Mouse (Mus musculus) adrenal gland, postnatal 10 days (tissue): ENCODE measurements around the gene Lca5l. TPM values are rescaled to one million over a fixed set of nuclear protein-coding genes. Genes with fewer than 3 reads are reported as not detected.

Source experiments
- DNase-seq: peaks from one replicate; pipeline ENCODE4 v3.0.0; 2021; ENCODE audit warnings: mixed read lengths
- long read RNA-seq, 2 experiments: library from polyadenylated mRNA; stranded (forward); transcript quantifications; one replicate each; pipeline ENCODE4 v2.0.0; 2021
- total RNA-seq, 2 experiments: library from RNA; stranded (reverse); gene quantifications; 2 replicates each; pipeline ENCODE4 v1.2.3; 2021

The Lca5l gene
- total RNA-seq: 1 to 10 TPM in 1 of 2 experiments, under 1 TPM in 1; 0.78 to 2.0 TPM
- long read RNA-seq, experiment 1, partial matches to known transcripts: 0 of 2 reads
- long read RNA-seq, experiment 1, other reads (novel, unspliced or antisense): 2 of 2 reads
- long read RNA-seq, experiment 2, partial matches to known transcripts: 0 of 1 reads
- long read RNA-seq, experiment 2, other reads (novel, unspliced or antisense): 1 of 1 reads

GRCm38 (mm10) chr16:96191531-96192506 is at the start of gene Lca5l:
Gene Lca5l (minus strand): TSS chr16:96192271.
- DNase-seq: peak; percentile 100

DNA sequence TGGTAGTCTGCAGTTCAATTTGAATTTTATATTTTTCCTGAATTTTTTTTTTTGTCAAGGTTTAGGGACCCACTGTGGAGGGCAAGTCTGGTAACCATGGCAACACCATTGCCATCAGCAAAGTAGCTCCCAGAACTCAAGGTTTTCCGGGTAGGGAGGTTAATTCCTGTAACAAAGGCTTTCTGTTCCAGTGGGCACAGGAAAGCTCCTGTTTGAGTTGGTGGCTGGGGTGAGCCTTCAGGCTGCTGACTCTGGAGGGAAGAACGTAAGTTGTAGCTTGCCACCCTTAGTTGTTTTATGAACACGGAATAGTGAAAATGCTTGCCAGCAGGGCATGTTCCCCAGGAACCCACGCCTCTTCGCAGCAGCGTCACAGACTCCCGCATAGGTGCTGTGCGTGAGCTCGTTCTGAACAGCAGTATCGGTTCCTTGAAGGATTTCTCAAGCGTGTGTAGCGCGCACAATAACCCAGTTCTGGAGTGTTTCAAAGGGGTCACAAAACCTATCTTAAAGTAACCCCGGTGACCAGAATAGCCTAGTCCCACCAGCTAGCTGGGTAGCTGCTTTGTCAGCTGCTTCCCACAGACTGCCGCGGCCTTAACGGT is 43.4 kb upstream of the Lca5l start, which contains the start of gene B3galt5:
Gene B3galt5, plus strand, starts transcription at position 436 of the 605 bp plus-strand sequence.
- no peak for DNase-seq

- DNase-seq: no peak
Observed at GRCm38 (mm10) chr16:96233996-96234395, 41.9 kb upstream of the Lca5l start.

DNA sequence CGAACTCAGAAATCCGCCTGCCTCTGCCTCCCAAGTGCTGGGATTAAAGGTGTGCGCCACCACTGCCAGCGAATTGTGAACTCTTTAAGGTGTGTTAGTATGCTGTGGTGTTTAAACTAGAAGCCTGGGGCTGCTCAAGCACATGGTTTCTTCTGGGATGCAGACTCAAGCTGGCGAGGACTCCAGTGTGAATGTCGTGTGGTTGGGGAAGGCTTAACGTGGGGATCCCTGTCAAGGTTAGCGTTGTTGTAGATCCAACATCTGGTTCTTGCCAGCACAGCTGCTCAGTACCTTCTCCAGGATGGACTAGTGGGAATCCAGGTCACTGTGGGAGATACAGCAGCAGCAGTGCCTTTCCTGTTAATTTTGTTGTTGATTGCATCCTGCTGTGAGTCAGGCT is 39.9 kb upstream of the Lca5l start:
- no peak for DNase-seq

DNA sequence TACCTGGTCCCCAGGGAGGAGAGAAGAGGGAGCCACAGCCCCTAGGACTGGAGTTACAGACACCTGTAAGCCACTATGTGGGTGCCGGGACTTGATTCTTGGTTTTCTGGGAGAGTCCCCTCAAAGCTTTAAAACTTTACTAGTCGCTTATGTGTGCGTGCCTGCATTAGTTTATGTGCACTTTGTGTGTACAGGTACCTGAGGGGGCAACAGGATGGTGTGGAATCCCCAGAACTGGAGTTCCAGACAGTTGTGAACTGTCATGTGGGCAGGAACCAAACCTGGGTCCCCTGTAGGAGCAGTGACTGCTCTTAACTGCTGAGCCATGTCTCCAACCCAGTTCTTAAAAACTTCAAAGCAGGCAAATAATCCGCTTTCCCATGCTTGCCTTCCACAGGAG is 39.2 kb upstream of the Lca5l start:
- DNase-seq: no peak

- DNase-seq: peak; percentile 88
Observed at GRCm38 (mm10) chr16:96230411-96230810, 38.3 kb upstream of the Lca5l start.

- no peak for DNase-seq
Observed at GRCm38 (mm10) chr16:96229044-96229555, 37.0 kb upstream of the Lca5l start.

- DNase-seq: no peak
Observed at GRCm38 (mm10) chr16:96228438-96228837, 36.4 kb upstream of the Lca5l start.

DNA sequence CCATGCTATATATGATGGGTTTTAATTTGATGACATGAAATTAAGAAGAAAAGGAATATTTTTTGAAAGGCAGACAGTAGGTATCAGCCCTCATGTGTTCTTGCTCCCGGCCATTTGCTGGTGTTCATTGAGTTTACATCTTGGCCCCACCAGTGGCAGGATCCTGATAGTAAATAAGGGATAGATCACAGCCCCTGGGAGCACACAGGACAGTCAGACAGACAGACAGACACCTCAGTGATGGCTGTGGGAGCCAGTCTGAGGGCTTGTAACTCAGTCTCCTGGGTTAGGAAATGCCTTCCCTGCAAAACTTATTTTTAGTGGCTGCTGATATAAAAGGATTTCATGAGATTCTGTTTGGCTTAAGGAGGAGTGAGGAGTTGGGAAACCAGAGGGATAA is 30.4 kb upstream of the Lca5l start:
- no peak for DNase-seq

DNA sequence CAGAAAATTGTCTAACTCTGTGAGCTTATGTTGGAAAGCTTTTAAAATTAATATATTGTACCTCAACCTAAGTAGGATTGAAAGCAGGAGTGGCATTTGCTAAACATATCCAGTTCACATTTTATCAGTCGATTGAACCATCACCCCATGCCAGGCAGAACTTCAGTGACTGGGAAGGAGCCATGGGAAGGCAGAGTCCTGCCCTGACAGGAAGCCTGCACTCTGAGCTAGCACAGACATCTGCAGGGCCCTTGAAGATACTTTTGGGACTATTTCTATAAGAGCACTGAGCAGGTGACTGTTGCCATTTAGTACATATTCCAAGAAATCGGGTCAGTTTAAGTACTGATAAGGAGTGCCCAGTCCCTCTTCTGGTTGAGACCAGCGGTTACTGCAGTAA is 29.9 kb upstream of the Lca5l start:
- no peak for DNase-seq

DNA sequence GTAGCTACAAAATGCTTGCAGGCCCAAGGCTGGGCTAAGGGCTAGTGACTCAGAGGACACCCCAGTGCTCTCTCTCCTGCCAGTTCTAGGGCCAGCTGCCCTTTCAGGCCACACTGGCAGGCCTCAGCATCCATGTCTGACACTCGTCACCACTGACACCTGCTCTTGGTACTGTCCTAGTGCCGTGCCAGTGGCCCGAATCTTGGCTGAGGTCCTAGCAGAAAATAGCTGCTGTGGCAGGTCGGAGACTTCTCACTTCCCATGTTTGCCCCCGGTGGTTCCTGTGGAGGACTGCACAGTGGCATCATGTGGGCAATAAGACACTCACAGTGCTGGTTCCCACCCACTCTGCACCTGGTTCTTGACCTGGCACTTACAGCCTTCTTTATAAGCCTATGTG is 29.4 kb upstream of the Lca5l start:
- DNase-seq: no peak

DNA sequence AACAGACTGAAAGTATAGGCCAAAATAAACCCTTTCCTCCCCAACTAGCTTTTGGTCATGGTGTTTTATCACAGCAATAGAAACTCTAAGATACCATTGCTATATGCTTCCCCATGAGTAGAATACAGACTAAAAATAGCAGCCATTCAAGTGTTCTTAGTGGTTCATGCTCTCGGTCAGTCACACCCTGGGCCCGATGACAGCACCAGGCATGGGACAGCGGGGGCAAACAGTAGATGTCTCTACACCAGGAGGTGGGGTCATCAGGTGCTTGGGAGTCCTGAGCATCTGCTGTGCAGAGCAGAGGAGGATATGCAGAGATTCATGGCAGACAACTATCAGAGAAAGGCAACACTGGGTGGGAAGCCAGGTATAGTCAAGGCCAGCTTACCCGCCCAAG is 21.0 kb upstream of the Lca5l start:
- DNase-seq: no peak

- DNase-seq: no peak
Observed at GRCm38 (mm10) chr16:96210856-96211255, 18.8 kb upstream of the Lca5l start.

DNA sequence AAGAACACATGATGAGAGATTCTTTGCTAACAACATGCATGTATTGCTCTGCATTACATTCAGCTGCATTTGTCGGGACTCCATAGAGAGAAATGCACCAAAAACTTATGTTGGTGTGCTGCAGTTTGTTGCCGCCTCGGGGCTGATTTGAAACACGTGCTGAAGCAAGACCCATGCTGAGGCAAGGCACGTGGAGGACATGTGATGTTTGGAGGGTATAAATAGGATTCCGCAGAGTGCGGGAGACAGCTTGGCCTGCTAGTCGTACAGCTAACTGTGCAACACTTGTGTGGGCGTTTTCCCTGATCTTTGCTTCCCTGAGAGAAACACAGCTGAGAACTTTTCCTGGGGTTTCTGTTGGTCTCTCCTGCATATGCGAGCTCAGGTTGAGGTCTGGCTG is 17.7 kb upstream of the Lca5l start:
- no peak for DNase-seq

GRCm38 (mm10) chr16:96201485-96202232 is 9.6 kb upstream of the Lca5l start:
- no peak for DNase-seq

- no peak for DNase-seq
Observed at GRCm38 (mm10) chr16:96200702-96201028, 8.6 kb upstream of the Lca5l start.

DNA sequence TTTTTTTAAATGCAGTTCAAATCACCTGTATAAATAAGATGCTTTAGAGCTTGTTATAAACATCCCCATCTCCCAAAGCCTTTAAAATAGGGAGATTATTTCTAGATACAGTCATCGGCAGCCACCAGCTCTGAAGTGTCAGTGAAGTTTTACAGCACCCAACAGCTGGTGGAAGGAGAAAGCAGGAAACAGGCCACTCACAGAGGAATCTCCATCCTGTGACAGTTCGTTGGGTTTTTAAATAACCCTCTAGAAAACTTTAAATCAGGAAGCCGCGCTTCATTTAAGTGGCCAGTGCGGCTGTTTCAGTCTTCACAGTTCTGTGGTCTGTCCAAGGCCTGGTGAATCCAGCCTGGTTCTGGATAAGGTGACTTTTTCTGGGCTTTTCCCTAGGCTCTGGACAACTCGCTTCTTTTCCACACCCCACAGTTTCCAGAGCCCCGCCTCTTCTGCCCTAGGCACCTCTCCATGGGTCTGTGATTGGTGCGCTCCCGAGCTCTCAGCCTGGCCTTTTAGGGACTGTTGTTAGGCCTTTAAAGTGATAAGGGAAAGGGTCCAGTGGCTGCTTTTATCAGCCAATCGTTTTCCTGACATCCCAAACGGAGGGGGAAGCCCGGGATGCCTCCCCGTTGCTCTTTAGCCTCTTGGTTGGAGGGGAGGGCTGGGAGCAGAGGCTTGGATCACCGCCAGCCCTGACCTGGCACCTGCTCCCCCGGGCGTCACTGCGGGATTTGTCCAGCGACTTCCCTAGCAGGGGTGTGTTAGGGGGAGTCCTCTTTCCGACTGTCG is 8.0 kb upstream of the Lca5l start, which contains the start of gene Sh3bgr:
Gene Sh3bgr, plus strand, starts transcription at position 538 of the 789 bp plus-strand sequence.
- DNase-seq: peak; percentile 81

DNA sequence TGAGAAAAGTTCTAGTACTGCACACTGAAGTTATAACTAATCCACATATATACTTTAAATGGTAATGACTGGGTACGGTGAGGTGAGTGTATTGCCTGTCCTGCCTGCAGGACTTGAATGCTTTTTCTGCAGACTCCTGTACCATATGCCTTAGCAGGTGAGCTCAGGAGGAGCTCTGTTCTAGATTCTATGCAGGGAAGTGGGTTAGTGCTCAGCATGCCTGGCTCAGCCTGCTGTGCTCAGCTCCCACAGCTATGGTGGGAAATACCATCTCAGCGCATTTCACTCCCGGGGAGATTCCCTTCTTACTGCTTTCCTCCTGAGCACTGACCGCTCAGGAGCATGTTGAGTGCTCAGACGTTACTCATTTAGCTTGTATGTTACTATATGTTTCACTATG is 4.5 kb downstream of the Lca5l start:
- DNase-seq: no peak

DNA sequence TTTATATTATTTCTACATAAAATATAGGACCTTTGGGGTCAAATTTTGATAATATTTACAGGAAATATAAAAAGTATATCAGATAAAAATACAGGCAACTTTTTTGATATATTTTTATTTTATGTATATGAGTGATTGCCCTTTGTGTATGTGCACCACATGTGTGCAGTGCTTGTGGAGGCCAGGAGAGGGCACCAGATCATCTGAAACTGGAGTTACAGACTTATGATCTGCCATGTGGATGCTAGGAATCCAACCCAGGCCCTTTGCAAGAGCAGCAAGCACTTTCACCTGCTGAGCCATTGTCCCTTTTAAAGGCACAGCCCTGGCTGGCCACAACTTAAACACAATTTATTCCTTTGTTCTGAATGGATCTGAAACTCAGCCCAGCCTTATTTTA is 12.9 kb downstream of the Lca5l start:
- DNase-seq: no peak

DNA sequence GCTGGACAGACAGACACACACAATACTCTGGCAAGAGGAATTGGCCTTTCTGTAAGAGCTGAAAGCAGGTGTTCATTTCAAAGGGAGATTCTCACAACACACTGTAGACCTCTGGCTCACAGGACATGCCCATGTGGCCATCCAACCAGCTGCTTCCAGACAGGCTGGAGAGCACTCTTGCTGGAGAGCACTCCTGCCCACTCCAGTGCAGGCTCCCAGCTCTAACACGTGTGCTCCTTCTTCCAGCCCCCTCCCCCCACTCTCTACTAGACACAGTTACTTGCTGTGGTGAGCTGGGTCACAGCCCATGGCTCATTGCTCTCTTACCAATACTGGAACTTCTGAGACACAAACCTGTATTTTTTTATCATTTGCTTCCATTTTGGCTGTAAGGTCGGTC is 16.7 kb downstream of the Lca5l start:
- DNase-seq: no peak

DNA sequence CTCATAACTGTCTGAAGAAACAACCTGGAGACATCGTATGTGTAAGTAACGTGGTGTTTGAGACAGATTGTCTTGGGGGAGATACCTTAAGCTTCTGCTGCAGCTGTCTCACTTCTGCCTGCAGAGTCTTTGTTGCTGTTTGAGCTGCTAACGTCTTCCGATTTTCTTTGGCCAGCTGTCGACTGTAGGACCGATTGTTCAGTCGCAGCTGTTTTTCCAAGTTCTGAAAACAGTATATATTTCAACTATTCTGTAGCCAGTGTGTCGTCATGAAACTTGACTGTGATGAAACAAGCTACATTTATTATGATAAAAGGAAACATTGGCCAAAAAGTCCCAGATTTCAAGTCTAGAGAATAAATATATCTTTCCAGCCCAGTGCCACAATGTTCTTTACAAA is 18.4 kb downstream of the Lca5l start:
- no peak for DNase-seq
